Mouse (Mus musculus): ENCODE data around the gene Dynlt1a.
"Not testable (repeated sequence)": the region's sequence is repeated elsewhere in the genome, so short reads cannot be mapped to it uniquely, and the experiment has no call there.

The Dynlt1a gene

DNA sequence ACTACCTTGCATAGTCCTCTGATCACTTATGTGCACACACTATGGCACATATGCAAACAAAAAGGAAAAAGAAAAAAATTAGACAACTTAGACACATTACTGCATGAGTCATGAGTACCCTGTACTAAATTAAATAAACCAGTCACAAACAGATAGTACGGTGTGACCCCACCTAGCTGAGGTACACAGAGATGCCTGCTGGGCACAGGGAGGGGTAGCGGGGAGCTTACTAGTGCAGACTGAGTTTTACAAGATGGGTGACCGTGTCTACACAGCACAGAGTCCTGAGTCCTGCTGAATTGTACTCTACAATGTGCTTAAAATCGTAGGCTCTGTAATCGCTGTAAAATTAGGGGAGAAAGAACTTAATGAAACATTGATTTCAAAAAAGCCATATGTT is 31.1 kb downstream of the Dynlt1a start:
- not testable (repeated sequence) for DNase-seq

DNA sequence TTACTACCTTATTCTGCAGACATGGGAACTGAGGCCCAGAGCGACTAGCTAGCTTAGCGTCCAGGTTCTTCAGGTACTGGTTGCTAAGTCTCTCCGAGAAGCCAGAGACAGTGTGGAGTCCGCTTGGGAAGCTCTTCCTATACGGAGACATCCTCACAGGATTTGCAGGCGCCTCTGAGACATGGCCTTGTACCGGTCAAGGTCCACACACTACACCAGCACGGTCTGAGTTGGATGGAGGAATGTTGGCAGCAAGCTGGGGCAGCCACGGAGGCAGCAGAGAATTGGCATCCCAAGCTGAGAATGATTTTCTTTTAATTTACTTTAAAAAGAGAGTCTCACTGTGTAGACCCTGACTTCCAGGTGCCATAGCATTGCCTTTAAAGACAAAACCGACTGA is 34.2 kb downstream of the Dynlt1a start:
- not testable (repeated sequence) for DNase-seq

DNA sequence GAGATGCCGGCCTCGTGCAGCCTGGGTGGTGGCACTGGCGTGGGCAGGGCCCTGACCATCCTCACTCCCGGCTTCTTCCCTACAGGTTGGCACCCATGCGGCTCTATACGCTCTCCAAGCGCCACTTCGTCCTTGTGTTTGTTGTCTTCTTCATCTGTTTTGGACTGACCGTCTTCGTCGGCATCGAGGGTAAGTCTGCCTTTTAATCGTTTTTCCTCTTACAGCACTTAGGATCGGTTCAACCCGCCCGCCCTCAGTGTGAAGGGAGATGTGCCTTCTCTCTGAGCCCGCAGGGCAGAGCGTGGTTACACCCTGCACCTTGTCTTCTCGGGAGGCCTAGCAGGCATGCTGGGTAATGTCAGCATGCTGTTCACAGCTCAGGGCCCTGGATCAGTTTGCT is 36.8 kb downstream of the Dynlt1a start:
- DNase-seq: peak; percentile 11

DNA sequence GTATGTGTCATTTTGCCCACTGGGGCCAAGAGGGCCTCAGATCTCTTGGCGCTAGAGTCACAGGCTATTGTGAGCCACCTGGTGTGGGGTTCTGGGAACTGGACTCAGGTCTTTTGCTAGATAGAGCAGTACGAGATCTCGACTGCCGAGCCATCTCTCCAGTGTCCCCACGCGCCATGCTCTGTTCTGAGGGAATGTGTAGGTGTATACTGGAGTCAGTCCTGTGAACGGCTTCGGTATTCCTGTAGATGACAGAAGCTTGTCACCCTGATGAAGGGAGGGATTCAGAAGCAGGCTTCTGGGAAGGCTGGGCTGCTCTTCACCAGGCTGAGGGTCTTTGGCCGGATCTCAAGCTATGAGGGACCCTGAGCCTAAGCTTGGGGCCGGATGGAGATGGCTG is 37.5 kb downstream of the Dynlt1a start:
- DNase-seq: not testable (repeated sequence)

DNA sequence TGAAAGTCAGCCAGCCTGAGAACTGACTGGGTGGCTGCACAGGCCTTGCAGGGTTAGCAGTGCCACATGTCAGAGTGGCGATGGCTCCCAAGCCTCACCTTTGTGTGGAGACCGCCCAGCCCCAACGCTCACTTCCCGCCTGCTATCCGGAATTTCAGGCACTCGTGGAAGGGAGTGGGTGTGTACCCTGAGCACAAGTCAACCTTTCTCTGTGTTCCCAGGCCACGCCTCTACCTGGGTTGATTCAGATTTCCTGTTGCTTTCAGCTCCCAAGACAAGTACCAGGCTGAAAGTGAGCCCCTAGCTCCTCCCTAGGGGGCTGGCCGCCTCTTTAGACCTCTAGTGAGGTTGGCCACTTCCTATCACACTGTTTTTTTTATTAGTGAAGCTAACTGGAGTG is 38.1 kb downstream of the Dynlt1a start:
- not testable (repeated sequence) for DNase-seq

DNA sequence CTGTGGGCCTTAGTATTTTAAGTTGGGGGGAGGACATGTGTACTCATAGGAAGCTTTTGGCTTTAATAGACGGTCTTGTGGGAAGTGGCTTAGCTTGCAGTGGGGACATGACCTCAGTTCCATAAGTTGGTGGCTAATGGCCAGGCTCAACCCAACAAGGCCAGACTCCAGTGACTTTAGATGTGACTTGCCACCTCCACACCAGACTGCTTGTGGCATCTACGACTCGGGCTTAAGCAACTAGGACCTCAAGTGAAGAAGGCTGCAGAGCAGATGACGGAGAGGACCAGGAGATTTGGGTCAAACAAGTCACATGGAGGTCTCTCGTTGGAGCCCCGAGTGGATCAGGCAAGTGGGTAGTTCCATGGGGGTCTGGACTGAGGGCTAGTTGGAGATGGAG is 42.6 kb downstream of the Dynlt1a start:
- DNase-seq: not testable (repeated sequence)

DNA sequence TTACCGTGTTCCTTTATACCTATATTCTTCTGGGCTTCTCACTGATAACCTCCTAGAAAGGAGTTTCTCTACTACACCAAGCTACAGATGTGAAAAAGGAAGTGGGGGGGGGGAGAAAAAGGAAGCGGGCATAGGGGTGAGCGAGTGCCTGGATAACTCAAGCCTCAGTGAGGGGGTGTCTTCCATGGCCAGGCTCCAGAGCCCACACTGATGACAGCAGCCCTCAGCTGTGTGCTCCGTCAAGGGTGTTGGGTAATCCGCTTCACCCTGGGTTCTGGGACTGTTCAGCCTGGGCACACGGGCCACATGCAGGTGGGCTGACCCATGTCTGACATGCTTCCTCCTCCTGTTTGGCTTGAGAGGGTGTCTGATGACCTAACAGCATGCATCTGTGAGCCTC is 45.3 kb downstream of the Dynlt1a start:
- not testable (repeated sequence) for DNase-seq

DNA sequence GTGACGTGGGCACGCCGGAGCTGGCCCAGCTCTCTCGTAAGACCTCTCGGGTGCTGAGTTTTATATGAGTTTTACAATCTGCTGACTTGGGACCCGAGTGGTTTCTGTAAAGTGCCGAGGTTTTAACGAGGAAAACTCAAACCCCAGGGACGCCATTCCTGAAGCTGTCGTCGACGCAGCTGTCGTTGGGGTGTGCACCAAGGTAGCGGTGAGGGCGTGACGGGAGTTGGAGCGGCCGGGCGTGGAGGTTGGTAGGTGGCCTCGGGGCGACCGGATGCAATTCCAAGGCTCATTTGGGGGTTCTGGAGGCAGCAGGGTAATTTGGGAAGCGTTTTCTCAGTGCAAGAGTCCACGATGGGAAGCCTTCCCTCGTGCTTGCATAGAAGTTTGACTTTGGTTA is 46.5 kb downstream of the Dynlt1a start:
- DNase-seq: peak; percentile 35

DNA sequence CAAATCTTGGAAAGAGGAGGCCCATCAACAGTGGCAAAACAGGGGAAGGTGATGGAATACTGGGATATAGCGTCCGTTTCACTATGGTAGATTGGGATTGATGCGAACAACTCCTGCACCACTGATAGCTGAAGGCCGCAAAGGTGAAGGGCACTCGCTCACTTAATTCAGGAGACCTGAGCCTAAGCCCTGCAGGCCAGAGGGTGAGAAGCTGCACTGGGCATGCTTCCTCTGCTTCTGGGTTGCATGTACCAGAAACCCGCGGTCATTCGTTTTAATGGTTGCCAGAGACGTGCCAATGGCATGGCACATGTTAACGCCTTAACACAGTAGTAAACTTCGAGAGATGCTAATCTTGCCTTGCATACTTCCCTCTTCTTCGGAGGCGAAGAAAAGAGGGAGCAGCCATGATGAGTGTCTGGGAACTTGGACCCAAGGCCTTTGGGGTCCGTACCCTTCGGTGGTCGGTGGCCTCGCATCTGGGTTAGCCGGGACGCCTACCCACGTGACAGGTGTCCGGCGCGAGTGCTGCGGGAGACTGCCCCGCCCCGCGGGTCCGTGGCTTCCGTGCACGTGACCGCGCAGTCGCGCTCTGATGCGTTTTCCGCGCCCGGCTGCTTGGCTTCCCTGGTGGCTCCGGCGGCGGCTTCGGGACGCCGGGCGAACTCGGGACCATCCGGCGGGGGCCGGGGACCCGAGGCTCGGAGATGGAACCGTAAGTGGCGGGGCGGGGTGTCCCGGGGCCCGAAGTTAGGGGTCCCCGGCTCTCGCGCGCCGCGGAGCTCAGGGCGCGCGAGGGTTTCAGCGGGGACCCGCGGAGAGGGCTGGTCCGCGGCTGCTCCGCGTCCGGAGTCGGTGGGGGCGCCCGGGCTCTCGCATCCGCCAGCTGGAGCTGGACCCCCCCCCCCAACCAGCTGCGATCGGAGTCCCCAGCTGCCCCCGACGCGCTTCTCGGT is 47.1 kb downstream of the Dynlt1a start:
- peak; percentile 38 for DNase-seq

DNA sequence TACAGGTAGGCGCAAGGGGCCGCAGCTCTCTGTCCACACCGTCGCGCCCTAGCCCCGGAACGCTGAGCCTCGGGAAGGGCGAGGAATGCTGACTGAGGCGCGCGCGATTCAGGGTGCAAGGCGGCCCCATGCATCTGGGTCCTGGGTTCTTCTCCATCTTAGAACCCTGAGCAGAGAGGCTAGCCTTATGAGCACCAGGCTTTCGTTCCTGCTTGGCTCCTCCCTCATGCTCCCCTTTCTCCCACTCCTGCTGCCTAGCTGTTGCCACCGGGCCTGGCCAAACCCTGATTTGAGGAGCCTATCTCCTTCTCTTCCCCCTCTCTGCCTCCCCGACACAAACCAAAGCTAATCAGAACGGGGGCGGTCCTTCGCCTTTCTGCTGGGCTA is 60.2 kb downstream of the Dynlt1a start:
- DNase-seq: peak; percentile 13

DNA sequence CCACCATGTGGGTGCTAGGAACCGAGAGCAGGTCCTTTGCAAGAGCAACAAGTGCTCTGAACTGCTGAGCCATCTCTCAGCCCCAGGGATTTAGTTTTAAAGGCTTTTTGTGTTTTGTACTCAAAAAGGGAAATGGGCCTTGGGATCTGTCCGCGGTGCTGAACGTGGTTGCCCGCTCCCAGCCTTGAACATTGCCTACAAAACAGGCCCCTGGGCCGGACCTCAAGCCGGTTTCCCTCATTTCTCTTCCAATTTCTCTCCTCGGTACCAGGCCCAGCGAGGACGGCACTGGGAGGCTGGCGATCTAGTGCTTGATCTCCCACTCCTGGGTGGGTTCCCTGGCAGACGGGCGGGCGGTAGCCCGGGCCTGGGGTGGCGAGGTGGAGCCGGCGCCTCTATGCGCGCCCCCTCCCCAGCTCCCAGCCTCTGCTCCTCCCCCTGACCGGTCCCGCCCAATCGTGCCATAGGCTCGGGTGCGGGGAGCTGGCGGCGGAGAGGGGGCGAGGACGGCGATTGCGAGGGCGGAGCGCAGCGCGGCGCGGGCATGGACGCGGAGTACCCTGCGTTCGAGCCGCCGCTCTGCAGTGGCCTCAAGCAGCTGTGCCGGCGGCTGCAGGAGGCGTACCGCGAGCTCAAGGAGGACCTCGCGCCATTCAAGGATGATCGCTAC is 60.8 kb downstream of the Dynlt1a start, which contains the start of gene Tmem181a:
Gene Tmem181a (plus strand): TSS at position 461 of the 670 bp plus-strand sequence.
- not testable (repeated sequence) for DNase-seq
